Mouse (Mus musculus) megakaryocyte, embryonic 14.5 days (primary cell): ENCODE data around the gene Mybpc2.

Experiments used
- FLI1 ChIP-seq: IDR thresholded peaks from 2 replicates; pipeline ENCODE4 v1.6.1; 2012; ENCODE audit warnings: low read length, inconsistent platforms, mixed read lengths
- GATA1 ChIP-seq: IDR thresholded peaks from 3 replicates; pipeline ENCODE4 v1.6.1; 2012; ENCODE audit warnings: mixed read lengths, low read length, inconsistent platforms, borderline replicate concordance

DNA sequence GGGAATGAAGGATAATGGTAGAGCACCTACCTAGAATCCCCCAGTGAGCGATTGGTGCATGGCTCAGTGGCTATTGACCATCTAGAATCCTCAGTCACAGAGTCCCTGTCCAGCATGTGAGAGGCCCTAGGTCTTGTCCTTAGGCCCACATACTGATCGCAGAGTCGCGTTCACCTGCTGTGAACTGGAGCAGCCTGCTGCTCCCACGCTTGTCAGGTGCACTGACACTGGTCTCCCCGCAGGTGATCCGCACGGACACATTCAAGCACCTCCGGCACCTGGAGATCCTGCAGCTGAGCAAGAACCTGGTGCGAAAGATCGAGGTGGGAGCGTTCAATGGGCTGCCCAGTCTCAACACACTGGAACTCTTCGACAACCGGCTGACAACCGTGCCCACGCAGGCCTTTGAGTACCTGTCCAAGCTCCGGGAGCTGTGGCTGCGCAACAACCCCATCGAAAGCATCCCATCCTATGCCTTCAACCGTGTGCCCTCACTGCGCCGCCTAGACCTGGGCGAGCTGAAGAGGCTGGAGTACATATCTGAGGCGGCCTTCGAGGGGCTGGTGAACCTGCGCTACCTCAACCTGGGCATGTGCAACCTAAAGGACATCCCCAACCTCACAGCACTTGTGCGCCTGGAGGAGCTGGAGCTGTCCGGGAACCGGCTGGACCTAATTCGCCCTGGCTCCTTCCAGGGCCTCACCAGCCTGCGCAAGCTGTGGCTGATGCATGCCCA lies 63.5 kb downstream of the Mybpc2 start:
- TF ChIP-seq GATA1 (no peak), FLI1 (no peak)
